Mouse (Mus musculus) splenic B cell, adult 2 months (primary cell): ENCODE data around the gene Msx3.

Experiments
- DNase-seq: peaks from one replicate; pipeline ENCODE4 v3.0.0-alpha.2; 2011; ENCODE audit warnings: low read depth, low spot score
- H3K27me3 ChIP-seq: 2 replicates; pipeline ENCODE4 v1.6.1; 2012; ENCODE audit warnings: mild to moderate bottlenecking, low read length, moderate library complexity, mixed read lengths; ENCODE audit not compliant: control insufficient read depth, poor library complexity, insufficient read depth, severe bottlenecking
- H3K36me3 ChIP-seq: 2 replicates; pipeline ENCODE4 v1.6.1; 2012; ENCODE audit warnings: mild to moderate bottlenecking, low read length, moderate library complexity, mixed read lengths; ENCODE audit not compliant: control insufficient read depth, poor library complexity, insufficient read depth, severe bottlenecking

Msx3 gene

DNA sequence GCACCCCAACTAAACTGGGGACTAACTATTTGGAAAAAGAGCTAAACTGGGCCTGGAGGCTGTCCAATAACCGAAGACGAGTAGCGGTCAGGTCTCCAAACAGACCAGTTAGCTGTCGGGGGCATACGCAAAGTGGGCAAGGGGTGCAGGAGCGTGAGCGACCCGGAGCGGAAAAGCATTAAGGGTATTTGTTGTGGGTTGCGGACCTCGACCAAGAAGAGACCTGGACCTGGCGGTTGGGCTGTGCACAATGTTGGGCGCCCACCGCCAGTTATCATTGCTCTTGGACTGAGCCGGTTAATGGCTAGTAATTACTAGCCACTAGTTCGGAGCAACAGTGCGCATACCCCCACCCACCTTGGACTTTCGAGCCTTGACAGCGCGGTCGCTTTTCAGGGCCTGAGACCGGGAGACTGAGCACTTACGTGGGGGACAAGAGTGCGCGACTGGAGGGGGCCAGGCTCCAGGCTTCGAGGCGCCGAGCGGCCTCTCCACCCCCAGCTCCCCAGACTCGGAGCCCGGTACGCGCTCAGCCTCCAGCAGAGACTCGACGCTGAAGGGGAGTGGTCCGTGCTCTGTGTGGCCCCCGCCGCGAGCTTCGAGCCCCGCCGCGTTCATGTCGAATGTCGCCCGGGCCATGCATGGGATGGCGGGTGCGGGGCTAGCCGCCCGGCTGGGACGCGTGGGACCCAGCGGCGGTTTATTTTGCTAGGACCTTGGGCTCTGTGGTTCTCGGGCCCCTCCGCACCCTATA is at the start of gene Msx3:
Msx3 (minus strand) TSS at position 729 of the 754 bp plus-strand sequence.
- H3K36me3 ChIP-seq: no peaks in the 10 kb centered on the region
- H3K27me3 ChIP-seq: no peaks in the 10 kb centered on the region
- no peak for DNase-seq

DNA sequence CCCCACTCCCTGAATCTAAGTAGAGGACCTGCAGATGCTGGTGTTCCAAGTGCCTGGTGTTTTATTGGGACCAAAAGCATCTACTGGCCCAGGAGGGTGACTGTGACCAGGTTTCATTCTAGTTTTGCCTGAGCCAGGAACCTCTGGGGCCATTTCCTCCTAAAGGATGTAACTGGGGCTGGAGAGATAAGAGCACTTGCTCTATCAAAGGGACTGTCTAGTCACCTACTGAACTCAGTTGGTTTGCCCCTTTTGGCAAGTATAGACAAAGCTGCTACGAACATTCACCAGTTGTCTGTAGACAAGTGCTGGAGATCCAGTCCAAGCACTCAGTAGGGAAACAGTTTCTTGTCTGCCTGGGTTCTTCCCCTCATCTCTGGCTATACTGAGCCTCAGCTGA is 49.6 kb upstream of the Msx3 start:
- no peak for DNase-seq
- Histone ChIP-seq H3K27me3 (no peaks in the 10 kb centered on the region), H3K36me3 (no peaks in the 10 kb centered on the region)

DNA sequence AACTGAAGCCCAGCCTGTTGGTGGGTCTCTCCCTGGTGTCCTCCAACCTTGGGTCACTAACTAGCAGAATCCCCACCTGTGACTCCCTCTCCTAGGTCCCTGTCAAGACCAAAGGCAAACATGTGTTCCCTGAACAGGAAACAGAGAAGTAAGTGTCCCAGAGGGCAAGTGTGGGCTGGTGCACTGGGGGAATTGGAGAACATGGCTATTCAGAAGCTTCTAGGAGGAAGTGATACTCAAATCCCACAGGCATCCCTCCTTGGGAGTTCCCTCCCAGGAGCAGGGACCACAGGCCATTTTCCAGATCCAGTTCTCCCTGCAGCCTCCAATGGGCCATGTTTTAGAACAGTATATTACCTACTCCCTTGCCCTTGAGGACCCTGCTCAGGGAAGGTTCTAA is 47.2 kb upstream of the Msx3 start:
- no peaks in the 10 kb centered on the region for H3K27me3 ChIP-seq
- DNase-seq: no peak
- no peaks in the 10 kb centered on the region for H3K36me3 ChIP-seq

GRCm38 (mm10) chr7:140095556-140095955 is 46.7 kb upstream of the Msx3 start:
- Histone ChIP-seq H3K36me3 (no peaks in the 10 kb centered on the region), H3K27me3 (no peaks in the 10 kb centered on the region)
- DNase-seq: no peak

DNA sequence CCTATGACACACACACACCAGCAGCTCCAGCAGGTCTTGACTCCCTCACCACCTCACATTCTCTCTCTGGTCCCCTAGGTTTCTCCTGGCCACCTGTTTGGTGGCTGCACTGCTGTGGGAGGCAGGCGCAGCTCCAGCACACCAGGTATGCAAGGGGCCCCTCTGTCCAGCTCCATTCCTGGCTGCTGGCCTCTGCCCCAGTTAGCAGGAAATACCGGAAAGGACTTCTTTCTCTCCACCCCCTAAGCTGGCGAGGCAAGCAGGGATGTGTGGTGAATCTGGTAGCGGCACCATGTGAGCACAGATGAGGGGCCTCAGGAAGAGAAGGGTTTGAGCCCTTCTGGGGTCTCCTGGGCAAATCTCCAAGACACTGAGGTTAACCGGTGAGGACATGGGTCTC is 46.1 kb upstream of the Msx3 start:
- no peaks in the 10 kb centered on the region for H3K36me3 ChIP-seq
- no peaks in the 10 kb centered on the region for H3K27me3 ChIP-seq
- no peak for DNase-seq

GRCm38 (mm10) chr7:140092924-140093528 is 44.1 kb upstream of the Msx3 start, which contains the start of gene Prap1:
Gene Prap1, plus strand, starts transcription at chr7:140093395.
- DNase-seq: no peak
- Histone ChIP-seq H3K36me3 (no peaks in the 10 kb centered on the region), H3K27me3 (no peaks in the 10 kb centered on the region)

GRCm38 (mm10) chr7:140090601-140091000 is 41.7 kb upstream of the Msx3 start:
- Histone ChIP-seq H3K36me3 (no peaks in the 10 kb centered on the region), H3K27me3 (no peaks in the 10 kb centered on the region)
- no peak for DNase-seq

- no peaks in the 10 kb centered on the region for H3K36me3 ChIP-seq
- peak; percentile 20 for DNase-seq
- no peaks in the 10 kb centered on the region for H3K27me3 ChIP-seq
These were observed 33.4 kb upstream of the Msx3 start, which contains the start of gene Caly for GRCm38 (mm10) chr7:140082242-140082678. Gene Caly, minus strand, starts transcription at chr7:140082548.

DNA sequence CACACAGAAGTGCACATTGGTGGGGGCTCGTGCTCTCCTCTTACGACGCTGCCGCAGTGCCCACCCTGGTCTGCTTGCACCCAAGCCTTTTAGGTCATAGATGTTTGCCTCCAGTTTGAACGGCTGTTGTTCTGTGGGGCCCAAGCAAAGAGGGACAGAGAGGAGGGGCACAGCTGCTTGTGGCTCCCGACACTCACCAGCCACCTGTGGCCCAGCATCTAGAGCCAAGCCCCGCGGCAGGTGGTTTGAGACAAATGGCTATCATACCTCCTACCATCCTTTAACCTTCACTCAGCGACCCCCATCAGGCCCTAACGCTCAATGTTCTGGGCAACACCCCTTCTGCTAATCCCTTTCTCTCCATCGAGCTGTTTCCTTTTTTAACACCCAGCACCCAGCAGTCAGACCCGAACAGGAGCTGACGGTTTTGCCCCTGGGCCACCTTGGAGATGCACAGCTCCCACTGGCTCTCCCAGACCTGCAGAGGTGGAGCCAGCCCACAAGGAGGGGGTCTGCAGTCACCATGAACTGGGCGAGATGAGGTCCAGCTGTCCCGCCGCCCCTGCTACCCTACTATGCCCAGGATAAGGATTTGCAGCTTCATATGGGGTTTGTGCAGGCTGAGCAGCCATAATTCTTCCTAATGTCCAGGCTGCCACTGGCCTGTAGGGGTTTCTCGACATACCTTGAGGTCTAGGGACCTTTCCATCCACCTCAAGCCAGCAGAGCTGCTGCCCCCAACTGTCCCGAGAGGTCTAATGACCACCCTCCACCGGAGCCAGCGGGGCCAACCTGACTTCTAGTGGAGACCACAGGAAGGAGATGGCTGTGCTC is 32.7 kb upstream of the Msx3 start:
- no peak for DNase-seq

GRCm38 (mm10) chr7:140080503-140081156 is 31.7 kb upstream of the Msx3 start:
- no peaks in the 10 kb centered on the region for H3K27me3 ChIP-seq
- H3K36me3 ChIP-seq: no peaks in the 10 kb centered on the region
- peak; percentile 46 for DNase-seq

More for the DNA sequence above, 32.7 kb upstream of the Msx3 start:
- Histone ChIP-seq H3K27me3 (no peaks in the 10 kb centered on the region), H3K36me3 (no peaks in the 10 kb centered on the region)

- peak; percentile 78 for DNase-seq
- Histone ChIP-seq H3K27me3 (no peaks in the 10 kb centered on the region), H3K36me3 (no peaks in the 10 kb centered on the region)
These were observed 29.8 kb upstream of the Msx3 start for GRCm38 (mm10) chr7:140078711-140079110.

DNA sequence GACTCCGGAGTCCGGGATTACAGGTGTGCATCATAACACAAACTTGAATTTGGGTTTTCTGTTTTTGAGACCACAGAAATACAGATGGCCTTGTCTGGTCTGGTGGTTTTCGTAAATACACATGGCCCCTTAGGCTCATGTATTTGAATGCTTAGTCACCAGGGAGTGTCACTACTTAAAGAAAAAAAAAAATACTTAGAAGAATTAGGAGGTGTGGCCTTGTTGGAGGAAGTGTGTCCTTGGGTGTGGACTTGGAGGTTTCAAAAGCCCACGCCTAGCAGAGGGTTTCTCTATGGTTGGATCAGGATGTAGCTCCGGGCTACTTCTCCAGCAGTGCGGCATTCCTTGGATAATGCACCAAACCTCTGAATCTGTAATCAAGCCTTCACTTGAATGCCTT is 28.8 kb upstream of the Msx3 start:
- no peak for DNase-seq
- Histone ChIP-seq H3K27me3 (no peaks in the 10 kb centered on the region), H3K36me3 (no peaks in the 10 kb centered on the region)

- DNase-seq: no peak
- Histone ChIP-seq H3K36me3 (no peaks in the 10 kb centered on the region), H3K27me3 (no peaks in the 10 kb centered on the region; the same call in 1 of the 2 replicates)
These were observed 21.3 kb upstream of the Msx3 start for GRCm38 (mm10) chr7:140070042-140070711.

GRCm38 (mm10) chr7:140067397-140067796 is 18.5 kb upstream of the Msx3 start:
- H3K36me3 ChIP-seq: no peaks in the 10 kb centered on the region
- no peak for DNase-seq
- no peaks in the 10 kb centered on the region; the same call in 1 of the 2 replicates for H3K27me3 ChIP-seq
